Mouse (Mus musculus) hindbrain, embryonic 14.5 days (tissue): Measurements from ENCODE around the gene Map4. TPM values are rescaled to one million over a fixed set of nuclear protein-coding genes. Genes with fewer than 3 reads are reported as not detected.

ENCODE experiments used
- ATAC-seq: fragments of 200-750 bp; cut with Nextera tagmentation; 2 replicates; pipeline ENCODE4 v1.8.0; 2017; ENCODE audit warnings: moderate number of reproducible peaks, mild to moderate bottlenecking, moderate TSS enrichment, moderate library complexity; ENCODE audit not compliant: low FRiP score
- DNase-seq: peaks from one replicate; pipeline ENCODE4 v3.0.0-alpha.2; 2015; ENCODE audit warnings: low spot score
- H3K27ac ChIP-seq: fragments of 300-500 bp; sonication (generic); 2 replicates; pipeline ENCODE4 v1.5.1; 2014; ENCODE audit warnings: mild to moderate bottlenecking, moderate library complexity
- H3K27me3 ChIP-seq: fragments of 300-500 bp; sonication (generic); 2 replicates; pipeline ENCODE4 v1.6.1; 2014; ENCODE audit warnings: mild to moderate bottlenecking, low read length, mixed read lengths; ENCODE audit not compliant: control insufficient read depth, insufficient read depth
- H3K36me3 ChIP-seq: fragments of 300-500 bp; sonication (generic); replicated peaks from 2 replicates; pipeline ENCODE4 v1.6.1; 2014; ENCODE audit not compliant: control insufficient read depth, insufficient read depth
- H3K4me1 ChIP-seq: fragments of 300-500 bp; sonication (generic); replicated peaks from 2 replicates; pipeline ENCODE4 v1.6.1; 2014; ENCODE audit warnings: antibody characterized with exemption, low read length, mixed read lengths; ENCODE audit not compliant: control insufficient read depth, insufficient read depth
- H3K4me2 ChIP-seq: fragments of 300-500 bp; sonication (generic); replicated peaks from 2 replicates; pipeline ENCODE4 v1.6.1; 2014; ENCODE audit warnings: mild to moderate bottlenecking, moderate library complexity
- H3K4me3 ChIP-seq: fragments of 300-500 bp; sonication (generic); replicated peaks from 2 replicates; pipeline ENCODE4 v1.5.1; 2014; ENCODE audit warnings: mild to moderate bottlenecking, low read length
- H3K9ac ChIP-seq: fragments of 300-500 bp; sonication (generic); 2 replicates; pipeline ENCODE4 v1.6.1; 2014
- H3K9me3 ChIP-seq: fragments of 300-500 bp; sonication (generic); 2 replicates; pipeline ENCODE4 v1.6.1; 2016; ENCODE audit warnings: low read length; ENCODE audit not compliant: control insufficient read depth
- WGBS: fragments of 180-500 bp; shearing (Covaris S2); extraction: QIAGEN DNeasy Blood & Tissue Kit; methylation state at CpG from one replicate; pipeline ENCODE4 v1.1.7; 2014; 5-methylcytosine and 5-hydroxymethylcytosine counted together
- polyA plus RNA-seq: library from polyadenylated mRNA; unstranded; fragments of >200 nt; fragmentation: Nextera tagmentation; extraction: Ambion mirVana; gene quantifications from 2 replicates; pipeline ENCODE4 v1.2.1, GENCODE M21; 2014

Map4 gene
- polyA plus RNA-seq, 1 experiment from 2014 or later = 189 TPM

- 73% methylated on average over 4 of the region's 4 CpGs for WGBS
- no peak overlapping the region for H3K4me2 ChIP-seq
- no peaks in the 10 kb centered on the region for H3K9me3 ChIP-seq
- H3K4me1 ChIP-seq = no peaks in the 10 kb centered on the region
- no peaks in the 10 kb centered on the region for H3K36me3 ChIP-seq
- H3K4me3 ChIP-seq = no peak overlapping the region
- DNase-seq (no peak), ATAC-seq (no peak)
- no peak overlapping the region for H3K9ac ChIP-seq
- H3K27me3 ChIP-seq = no peaks in the 10 kb centered on the region
- H3K27ac ChIP-seq = no peak overlapping the region
These were observed 11.5 kb downstream of the Map4 start for GRCm38 (mm10) chr9:109942796-109943195.

GRCm38 (mm10) chr9:109944712-109945111 lies 13.5 kb downstream of the Map4 start:
- H3K4me3 ChIP-seq = no peak overlapping the region
- H3K27me3 ChIP-seq = no peaks in the 10 kb centered on the region
- H3K4me2 ChIP-seq = no peak overlapping the region
- no peaks in the 10 kb centered on the region for H3K4me1 ChIP-seq
- H3K9me3 ChIP-seq = no peaks in the 10 kb centered on the region
- 91% methylated on average over 2 of the region's 2 CpGs for WGBS
- DNase-seq (no peak), ATAC-seq (no peak)
- H3K27ac ChIP-seq = no peak overlapping the region
- H3K9ac ChIP-seq = no peak overlapping the region
- no peaks in the 10 kb centered on the region for H3K36me3 ChIP-seq

GRCm38 (mm10) chr9:109948546-109948945 lies 17.3 kb downstream of the Map4 start:
- ATAC-seq (no peak), DNase-seq (no peak)
- H3K27me3 ChIP-seq = no peaks in the 10 kb centered on the region
- H3K36me3 ChIP-seq = no peaks in the 10 kb centered on the region
- no peak overlapping the region for H3K9ac ChIP-seq
- H3K4me3 ChIP-seq = no peak overlapping the region
- no peaks in the 10 kb centered on the region for H3K4me1 ChIP-seq
- H3K27ac ChIP-seq = no peak overlapping the region
- no peak overlapping the region for H3K4me2 ChIP-seq
- H3K9me3 ChIP-seq = no peaks in the 10 kb centered on the region

GRCm38 (mm10) chr9:109949801-109950200 lies 18.5 kb downstream of the Map4 start:
- Histone ChIP-seq H3K27ac (no peak overlapping the region), H3K4me1 (no peaks in the 10 kb centered on the region), H3K4me3 (no peak overlapping the region), H3K9me3 (no peaks in the 10 kb centered on the region), H3K4me2 (no peak overlapping the region), H3K36me3 (no peaks in the 10 kb centered on the region), H3K9ac (no peak overlapping the region), H3K27me3 (no peaks in the 10 kb centered on the region)
- DNase-seq (no peak), ATAC-seq (no peak)
- WGBS = 90% methylated on average over 4 of the region's 4 CpGs

- Histone ChIP-seq H3K9me3 (no peaks in the 10 kb centered on the region), H3K27ac (no peak overlapping the region), H3K27me3 (no peaks in the 10 kb centered on the region), H3K4me3 (no peak overlapping the region), H3K9ac (no peak overlapping the region), H3K4me2 (no peak overlapping the region), H3K36me3 (no peaks in the 10 kb centered on the region), H3K4me1 (no peaks in the 10 kb centered on the region)
- WGBS = 90% methylated on average over 8 of the region's 8 CpGs
- ATAC-seq = no peak
- DNase-seq = no peak
These were observed 22.3 kb downstream of the Map4 start for GRCm38 (mm10) chr9:109953538-109953937.

- H3K36me3 ChIP-seq = no peaks in the 10 kb centered on the region
- H3K9me3 ChIP-seq = no peaks in the 10 kb centered on the region
- no peaks in the 10 kb centered on the region for H3K4me1 ChIP-seq
- no peaks in the 10 kb centered on the region for H3K27me3 ChIP-seq
- no peak overlapping the region for H3K9ac ChIP-seq
- no peak overlapping the region for H3K4me2 ChIP-seq
- ATAC-seq (no peak), DNase-seq (no peak)
- no peak overlapping the region for H3K4me3 ChIP-seq
- no peak overlapping the region for H3K27ac ChIP-seq
These were observed 23.4 kb downstream of the Map4 start for GRCm38 (mm10) chr9:109954631-109955030.

- DNase-seq (no peak), ATAC-seq (no peak)
- WGBS = 56% methylated on average over 5 of the region's 5 CpGs
- no peak overlapping the region for H3K27ac ChIP-seq
- no peak overlapping the region for H3K4me3 ChIP-seq
- no peaks in the 10 kb centered on the region for H3K36me3 ChIP-seq
- no peak overlapping the region for H3K9ac ChIP-seq
- no peak overlapping the region for H3K4me2 ChIP-seq
- no peaks in the 10 kb centered on the region for H3K9me3 ChIP-seq
- H3K27me3 ChIP-seq = no peaks in the 10 kb centered on the region
- H3K4me1 ChIP-seq = no peaks in the 10 kb centered on the region
These were observed 28.3 kb downstream of the Map4 start for GRCm38 (mm10) chr9:109959456-109960150.

- H3K27me3 ChIP-seq = no peaks in the 10 kb centered on the region
- WGBS = 93% methylated on average over 4 of the region's 4 CpGs
- ATAC-seq = no peak
- no peaks in the 10 kb centered on the region for H3K36me3 ChIP-seq
- H3K4me3 ChIP-seq = no peak overlapping the region
- no peak overlapping the region for H3K4me2 ChIP-seq
- H3K4me1 ChIP-seq = no peaks in the 10 kb centered on the region
- no peak overlapping the region for H3K27ac ChIP-seq
- H3K9ac ChIP-seq = no peak overlapping the region
- no peaks in the 10 kb centered on the region for H3K9me3 ChIP-seq
- DNase-seq = no peak
These were observed 29.3 kb downstream of the Map4 start for GRCm38 (mm10) chr9:109960593-109960992.

- Histone ChIP-seq H3K27me3 (no peaks in the 10 kb centered on the region), H3K4me3 (no peak overlapping the region), H3K27ac (no peak overlapping the region), H3K36me3 (no peaks in the 10 kb centered on the region), H3K4me2 (no peak overlapping the region), H3K9ac (no peak overlapping the region), H3K9me3 (no peaks in the 10 kb centered on the region), H3K4me1 (0 out of 2 replicates have a peak, but pooled peaks cover 4% of the 10 kb centered on the region)
- ATAC-seq = no peak
- DNase-seq = no peak
These were observed 33.5 kb downstream of the Map4 start for GRCm38 (mm10) chr9:109964761-109965160.
